Mouse (Mus musculus): ENCODE measurements around the gene Gnptg.
A peak's percentile ranks its signal among the peaks of the same experiment; 100 is the strongest.
"Not testable (repeated sequence)": the region's sequence is repeated elsewhere in the genome, so short reads cannot be mapped to it uniquely, and the experiment has no call there.

Gnptg gene

GRCm38 (mm10) chr17:25243131-25243780 lies 3.3 kb upstream of the Gnptg start:
- peak; percentile 36 for DNase-seq (ENCODE audit: low read depth, low spot score)

- no peak for DNase-seq (ENCODE audit: low read depth, low spot score)
Measured at GRCm38 (mm10) chr17:25235635-25236034, 4.3 kb downstream of the Gnptg start.

- not testable (repeated sequence) for DNase-seq (ENCODE audit: low read depth, low spot score)
Measured at GRCm38 (mm10) chr17:25231621-25232020, 8.3 kb downstream of the Gnptg start.

DNA sequence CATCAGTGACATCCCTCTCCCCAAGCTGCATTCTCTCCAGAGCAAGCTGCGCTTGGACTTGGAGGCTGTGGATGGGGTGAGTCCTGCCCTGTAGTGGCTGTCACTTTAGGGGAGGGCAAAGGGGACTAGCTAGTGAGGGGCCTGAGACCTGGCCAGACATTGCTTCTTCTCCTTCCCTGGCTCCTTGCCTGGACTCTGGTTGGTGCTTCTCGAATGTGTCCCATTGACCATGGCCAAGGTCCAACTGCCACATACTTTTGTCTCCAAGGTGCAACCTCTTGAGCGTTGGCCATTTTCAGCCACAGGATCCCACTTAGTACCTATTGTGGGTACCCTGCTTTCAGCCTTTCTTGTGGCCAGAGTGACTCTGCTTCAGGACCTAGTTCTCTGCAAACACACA lies 9.2 kb downstream of the Gnptg start:
- DNase-seq (ENCODE audit: low read depth, low spot score), result no peak

GRCm38 (mm10) chr17:25230014-25230655 lies 9.8 kb downstream of the Gnptg start:
- not testable (repeated sequence) for DNase-seq (ENCODE audit: low read depth, low spot score)

DNA sequence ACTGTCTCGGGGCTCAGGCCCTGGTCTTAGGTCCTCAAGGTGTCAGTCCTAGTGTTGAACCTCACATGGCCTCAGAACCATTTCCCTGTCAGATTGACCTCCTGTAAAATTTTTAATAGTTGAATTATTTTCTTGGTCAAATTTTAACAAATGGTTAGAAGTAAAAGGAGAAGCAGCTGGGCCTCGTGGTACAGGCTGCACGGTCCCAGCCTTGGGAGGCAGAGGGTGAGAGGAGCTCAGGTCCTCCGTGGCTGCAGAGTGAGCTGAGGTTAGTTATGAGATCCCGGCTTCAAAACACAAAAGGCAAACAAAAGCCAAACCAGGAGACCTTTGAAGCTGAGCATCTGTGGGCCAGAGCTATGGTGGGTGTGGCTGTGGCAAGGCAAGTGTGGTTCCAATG lies 11.9 kb downstream of the Gnptg start:
- no peak for DNase-seq (ENCODE audit: low read depth, low spot score)

DNA sequence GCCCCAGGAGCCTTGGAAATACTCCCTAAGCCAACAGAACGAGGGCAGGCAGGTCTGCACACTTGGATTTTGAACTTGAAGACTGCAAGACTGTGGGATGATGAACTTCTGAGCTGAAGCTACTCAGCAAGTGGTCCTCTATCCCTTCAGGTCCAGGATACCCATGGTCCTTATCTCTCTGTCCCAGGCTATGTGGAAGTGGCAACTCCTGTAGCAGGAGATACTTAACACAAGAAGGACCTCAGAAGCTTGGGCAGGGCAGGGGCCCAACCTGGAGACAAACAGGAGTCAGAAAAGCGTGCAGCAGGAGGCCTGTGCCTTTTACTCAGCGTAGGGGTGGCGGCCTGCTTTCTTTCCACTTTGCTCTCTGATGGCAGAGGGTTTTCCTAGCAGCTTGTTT lies 14.3 kb downstream of the Gnptg start:
- no peak for DNase-seq (ENCODE audit: low read depth, low spot score)

DNA sequence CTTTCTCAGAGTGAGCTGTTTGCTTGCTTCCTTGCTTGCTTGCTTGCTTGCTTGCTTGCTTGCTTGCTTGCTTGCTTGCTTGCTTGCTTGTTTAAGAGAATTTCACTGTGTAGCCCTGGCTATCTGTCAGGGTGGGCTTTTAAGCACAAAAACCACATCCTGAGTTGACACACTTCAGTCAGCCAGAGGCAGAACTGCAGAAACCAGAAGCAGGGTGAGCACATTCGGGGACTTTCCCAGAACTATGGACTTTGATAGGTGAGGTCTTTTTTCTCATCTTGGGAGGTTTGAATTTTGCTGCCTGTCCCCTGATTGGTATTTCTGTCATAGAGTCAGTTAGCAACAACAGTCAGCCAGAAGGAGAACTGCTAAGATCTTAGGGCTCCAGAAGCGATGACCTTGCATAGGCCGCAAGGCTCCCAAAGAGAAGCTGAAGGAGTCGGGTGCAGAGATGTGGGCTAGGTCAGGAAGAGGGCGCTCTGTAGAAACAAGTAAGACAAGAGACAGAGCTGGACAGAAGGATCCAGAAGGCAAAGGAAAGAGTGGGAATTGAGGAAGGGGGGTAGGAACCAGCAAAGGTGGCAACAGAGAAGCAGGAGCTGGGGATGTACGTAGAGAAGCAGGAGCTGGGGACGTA lies 15.2 kb downstream of the Gnptg start:
- DNase-seq (ENCODE audit: low read depth, low spot score), result no peak

- DNase-seq (ENCODE audit: low read depth, low spot score), result peak; percentile 10
Measured at GRCm38 (mm10) chr17:25222951-25223601, 16.8 kb downstream of the Gnptg start.

DNA sequence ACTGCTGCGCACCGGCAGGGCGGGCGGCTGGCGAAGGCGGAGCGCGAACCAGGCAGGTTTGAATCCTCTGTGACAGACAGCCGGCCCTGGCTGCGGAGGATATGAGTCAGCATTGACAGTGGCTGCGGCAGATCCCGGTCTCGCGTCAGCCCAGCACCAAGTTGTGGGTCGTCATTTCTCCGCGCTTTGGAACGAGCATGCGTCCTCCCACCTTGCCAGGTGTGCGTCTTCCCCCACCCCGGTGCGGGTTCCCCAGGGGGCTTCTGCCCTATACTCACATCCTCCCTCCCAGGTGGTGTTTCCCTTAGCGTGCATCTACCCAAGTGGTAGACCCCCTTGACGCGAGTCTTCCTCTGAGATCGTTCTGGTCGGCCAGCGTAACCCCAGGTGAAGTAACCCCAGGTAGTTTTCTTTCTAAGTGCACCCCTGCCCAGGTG lies 17.4 kb downstream of the Gnptg start:
- DNase-seq (ENCODE audit: low read depth, low spot score), result not testable (repeated sequence)

DNA sequence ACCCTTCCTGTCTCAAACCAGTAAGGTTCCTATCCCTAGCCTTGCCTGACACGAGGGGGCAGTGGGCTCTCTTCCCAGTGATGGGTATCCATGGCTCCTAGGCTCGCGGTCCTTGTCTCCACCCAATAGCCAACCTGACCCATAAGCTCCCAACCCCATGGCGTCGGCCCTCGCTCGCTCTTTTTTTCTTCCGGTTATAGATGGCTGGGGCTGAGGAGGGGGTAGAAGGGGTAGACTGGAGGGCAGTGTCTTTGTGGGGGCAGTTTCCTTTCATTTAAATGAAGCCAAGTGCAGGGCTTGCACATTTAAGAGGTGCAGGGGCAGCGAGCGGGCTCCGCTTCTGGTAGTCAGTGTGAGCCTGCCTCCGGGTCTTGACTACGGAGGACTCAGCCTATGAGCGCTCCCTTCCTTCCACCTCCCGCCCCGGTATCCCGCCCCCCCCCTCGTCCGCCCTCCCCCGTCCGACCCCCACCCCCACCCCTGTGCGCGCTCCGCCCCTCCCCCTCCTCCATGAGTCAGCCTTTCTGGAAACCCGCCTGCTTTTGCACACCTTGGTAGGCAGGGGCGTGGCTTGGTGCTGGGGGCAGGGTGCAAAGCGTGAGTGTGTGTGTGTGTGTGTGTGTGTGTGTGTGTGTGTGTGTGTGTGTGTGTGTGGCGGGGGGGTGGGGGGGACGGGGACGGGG lies 18.0 kb downstream of the Gnptg start:
- DNase-seq (ENCODE audit: low read depth, low spot score), result peak; percentile 57

- no peak for DNase-seq (ENCODE audit: low read depth, low spot score)
Measured at GRCm38 (mm10) chr17:25220746-25221145, 19.2 kb downstream of the Gnptg start.

GRCm38 (mm10) chr17:25219492-25220295 lies 20.2 kb downstream of the Gnptg start:
- DNase-seq (ENCODE audit: low read depth, low spot score), result no peak

GRCm38 (mm10) chr17:25218967-25219366 lies 21.0 kb downstream of the Gnptg start:
- DNase-seq (ENCODE audit: low read depth, low spot score), result peak; percentile 66

DNA sequence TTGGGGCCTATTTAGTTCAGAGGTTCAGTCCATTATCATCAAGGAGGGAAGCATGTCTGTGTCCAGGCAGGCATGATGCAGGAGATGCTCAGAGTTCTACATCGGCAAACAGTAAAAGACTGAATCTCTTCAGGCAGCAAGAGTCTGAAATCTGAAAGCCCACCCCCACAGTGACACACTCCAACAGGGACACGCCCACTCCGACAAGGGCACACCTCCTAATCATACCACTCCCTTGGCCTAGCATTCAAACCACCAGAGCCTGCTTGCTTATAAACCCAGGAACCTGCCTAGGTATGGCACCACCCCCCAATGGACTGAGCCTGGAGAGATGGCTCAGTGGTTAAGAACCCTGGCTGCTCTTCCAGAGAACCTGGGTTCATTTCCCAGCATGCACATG lies 24.5 kb downstream of the Gnptg start:
- DNase-seq (ENCODE audit: low read depth, low spot score), result no peak

GRCm38 (mm10) chr17:25211705-25212104 lies 28.2 kb downstream of the Gnptg start:
- DNase-seq (ENCODE audit: low read depth, low spot score), result peak; percentile 88

DNA sequence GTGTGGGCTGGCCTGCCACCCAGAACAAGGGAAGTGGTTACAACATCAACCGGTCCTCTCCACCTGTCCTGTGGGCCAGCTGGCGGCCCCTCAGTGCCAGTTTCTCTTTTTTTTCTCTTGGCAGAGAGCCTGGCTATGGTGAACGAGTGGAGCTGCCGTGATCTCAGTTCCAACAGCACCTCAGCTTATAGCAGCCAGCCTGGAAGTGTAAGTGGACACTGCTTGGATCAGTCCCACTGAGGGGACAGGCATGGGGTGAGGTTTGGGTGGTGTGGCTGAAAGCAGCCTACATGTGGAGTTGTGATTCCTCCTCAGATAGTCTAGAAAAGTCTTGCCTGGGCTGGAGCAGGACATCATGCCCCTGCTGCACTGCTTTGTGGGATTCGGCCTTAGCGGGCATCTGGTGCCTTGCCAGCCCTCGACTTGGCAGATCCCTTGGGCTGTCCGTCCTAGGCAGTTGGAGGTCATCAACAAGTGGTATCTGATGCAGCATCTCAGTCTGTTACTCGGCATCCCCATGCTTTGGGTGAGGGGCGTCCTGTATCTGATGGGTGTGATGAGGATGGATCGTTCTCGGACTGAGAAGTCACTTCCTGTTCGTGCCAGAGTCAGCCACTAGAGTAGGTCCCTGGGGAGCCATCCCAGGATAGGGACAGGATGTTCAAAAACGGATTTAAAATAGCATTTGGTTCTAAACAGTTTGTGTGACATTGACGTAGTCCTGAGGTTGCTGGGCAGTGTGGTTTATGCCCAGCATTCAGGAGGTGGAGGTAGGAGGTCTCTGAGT lies 29.1 kb downstream of the Gnptg start:
- DNase-seq (ENCODE audit: low read depth, low spot score), result peak; percentile 19

- DNase-seq (ENCODE audit: low read depth, low spot score), result no peak
Measured at GRCm38 (mm10) chr17:25210006-25210405, 29.9 kb downstream of the Gnptg start.

- no peak for DNase-seq (ENCODE audit: low read depth, low spot score)
Measured at GRCm38 (mm10) chr17:25202401-25202800, 37.5 kb downstream of the Gnptg start.

DNA sequence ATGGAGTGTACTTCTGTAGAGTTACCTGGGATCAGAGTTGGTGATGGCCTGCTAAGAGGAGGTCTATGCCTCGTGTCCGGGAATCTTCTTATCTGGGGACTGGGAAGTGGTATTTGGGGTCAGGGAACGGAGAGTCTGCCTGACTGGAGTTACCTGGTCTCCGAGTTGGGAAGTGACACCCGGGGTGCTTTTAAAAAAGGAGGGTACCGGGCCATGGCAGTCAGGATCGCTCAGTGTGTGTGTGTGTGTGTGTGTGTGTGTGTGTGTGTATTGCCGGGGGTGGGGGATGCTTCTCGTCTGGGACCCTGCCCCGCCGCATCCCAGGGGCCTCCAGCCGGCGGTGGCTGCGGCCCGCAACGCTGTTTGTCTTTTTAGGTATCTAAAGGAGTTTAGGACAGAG lies 50.8 kb downstream of the Gnptg start:
- peak; percentile 31 for DNase-seq (ENCODE audit: low read depth, low spot score)
